Mouse (Mus musculus) G1E-ER4 (cell line): ENCODE results near the gene Nell1. TPM values are rescaled to one million over a fixed set of nuclear protein-coding genes. Genes with fewer than 3 reads are reported as not detected.

Source experiments
- GATA1 ChIP-seq: IDR thresholded peaks from one replicate; pipeline ENCODE4 v1.8.0; 2012; ENCODE audit warnings: low read length, inconsistent platforms
- polyA plus RNA-seq: library from polyadenylated mRNA; stranded (reverse); fragments of >175 nt; gene quantifications from 2 replicates; pipeline ENCODE4 v1.2.3, GENCODE M21; 2012

Nell1 gene
- not detected in 2 replicates for polyA plus RNA-seq

DNA sequence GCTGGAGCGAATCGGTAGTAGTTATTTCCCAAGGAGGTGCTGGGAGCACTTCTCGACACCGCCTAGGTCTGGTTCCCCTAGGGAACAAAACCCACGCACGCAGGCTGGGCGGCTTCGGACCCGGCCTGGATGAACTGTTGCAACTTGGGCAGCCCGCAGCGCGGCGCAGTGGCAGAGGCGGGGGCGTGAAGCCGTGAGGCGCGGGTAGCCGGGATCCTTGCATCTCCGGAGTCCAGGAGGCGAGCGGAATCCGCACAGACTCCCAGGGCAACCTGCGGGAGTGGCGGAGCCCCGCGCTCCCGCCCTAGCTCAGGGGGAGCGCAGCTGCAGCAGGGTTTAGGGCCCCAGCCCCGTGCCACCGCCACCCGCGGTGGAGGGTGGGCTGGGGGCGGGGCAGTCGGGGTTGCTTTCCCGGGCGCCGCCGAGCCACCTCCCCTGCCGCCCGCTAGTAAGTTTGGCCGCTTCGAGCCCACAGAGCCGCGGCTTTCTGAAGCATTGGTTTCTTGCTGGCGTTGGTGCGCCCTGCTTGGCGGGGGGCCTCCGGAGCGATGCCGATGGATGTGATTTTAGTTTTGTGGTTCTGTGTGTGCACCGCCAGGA lies at the start of gene Nell1:
Gene Nell1 (plus strand): TSS at position 24 of the 600 bp plus-strand sequence.
- no peak for TF ChIP-seq GATA1

DNA sequence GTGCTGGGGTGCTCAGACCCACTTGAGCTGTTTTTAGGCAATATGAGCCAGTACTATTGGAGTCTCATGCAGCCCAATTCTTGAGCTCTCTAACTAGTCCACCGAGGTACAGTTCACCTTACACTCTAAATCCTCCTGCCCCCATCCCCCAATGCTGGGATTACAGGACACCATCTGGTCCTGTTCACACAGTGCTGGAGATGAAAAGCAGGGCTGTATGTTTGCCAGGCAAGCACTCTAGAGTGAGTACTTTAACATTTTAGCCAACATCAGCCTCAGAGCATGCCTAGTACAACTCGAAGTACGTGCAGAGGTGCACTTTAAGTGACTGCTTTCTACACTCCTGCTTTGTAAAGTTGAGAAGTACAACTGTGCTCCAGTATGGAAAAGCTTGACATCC lies 46.1 kb upstream of the Nell1 start:
- no peak for TF ChIP-seq GATA1

DNA sequence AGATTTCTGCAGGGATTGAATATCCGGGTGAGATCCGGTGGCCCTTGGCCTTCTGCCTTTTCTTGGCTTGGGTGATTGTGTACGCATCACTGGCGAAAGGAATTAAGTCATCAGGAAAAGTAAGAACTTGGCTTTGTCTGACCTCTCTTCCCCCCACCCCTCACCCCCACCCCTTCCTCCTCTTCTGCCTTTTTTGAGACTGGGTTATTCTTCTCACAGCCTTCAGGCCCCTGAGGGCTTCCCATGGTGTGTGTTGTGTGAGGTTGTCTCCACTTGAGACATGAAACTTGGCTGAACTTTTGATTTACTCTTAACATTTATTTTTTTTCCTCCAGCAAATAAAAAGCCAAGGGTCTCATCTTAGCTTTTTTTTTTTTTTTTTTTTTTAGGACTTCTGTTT lies 44.7 kb upstream of the Nell1 start:
- TF ChIP-seq GATA1 = no peak

DNA sequence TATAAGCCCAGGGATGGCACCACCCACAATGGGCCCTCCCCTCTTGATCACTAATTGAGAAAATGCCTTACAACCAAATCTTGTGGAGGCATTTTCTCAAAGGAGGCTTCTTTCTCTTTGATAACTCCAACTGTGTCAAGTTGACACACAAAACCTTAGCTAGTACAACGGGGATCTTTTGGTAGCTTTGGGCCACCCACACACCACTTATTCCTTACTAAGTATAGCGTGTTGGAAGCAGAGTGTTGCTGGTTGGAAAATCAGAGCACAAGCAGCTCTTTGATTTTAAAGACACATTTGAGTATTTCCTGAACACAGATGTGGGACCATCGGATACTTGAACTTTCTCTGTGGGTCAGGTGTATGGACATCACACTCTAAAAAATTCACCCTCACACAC lies 37.8 kb upstream of the Nell1 start:
- no peak for TF ChIP-seq GATA1

DNA sequence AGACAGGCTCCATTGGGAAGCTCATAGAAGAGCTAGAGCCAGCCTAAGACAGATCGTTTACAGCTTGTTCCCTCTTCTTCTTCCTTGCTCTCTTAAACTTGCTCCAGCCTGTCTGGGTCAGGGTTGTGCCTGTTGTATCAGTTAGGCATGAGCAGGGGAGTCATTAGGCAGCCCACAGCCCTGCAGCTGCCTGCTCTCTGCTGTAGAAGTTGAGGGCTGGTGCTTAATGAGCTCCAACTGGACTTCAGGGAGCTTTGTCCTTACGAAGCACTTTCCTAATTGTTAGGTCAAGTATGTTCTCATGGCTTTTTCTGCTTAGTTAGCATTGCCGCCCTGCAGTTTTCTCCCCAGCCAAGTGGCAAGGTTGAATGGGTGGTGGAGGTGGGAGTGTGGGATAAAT lies 32.6 kb upstream of the Nell1 start:
- TF ChIP-seq GATA1 = no peak

DNA sequence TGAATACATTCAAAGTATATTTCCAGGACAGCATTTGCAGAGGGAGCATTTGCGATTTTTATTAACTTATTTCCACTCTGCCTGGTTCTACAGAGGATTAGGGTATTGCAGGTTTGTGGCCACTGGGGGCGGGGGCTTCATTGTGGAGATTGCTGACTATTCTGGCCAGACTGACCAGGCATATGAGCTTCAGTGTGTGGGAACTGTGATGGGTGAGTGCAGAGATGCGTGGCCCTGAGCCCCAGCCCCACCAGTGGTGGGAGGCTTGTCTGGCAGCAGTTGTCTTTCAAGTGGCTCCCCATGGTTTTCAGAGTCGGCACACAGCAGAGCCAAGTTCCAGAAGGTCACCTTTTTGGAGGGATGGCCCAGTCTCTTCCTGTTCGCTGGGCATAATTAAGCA lies 32.2 kb upstream of the Nell1 start:
- TF ChIP-seq GATA1 = no peak

DNA sequence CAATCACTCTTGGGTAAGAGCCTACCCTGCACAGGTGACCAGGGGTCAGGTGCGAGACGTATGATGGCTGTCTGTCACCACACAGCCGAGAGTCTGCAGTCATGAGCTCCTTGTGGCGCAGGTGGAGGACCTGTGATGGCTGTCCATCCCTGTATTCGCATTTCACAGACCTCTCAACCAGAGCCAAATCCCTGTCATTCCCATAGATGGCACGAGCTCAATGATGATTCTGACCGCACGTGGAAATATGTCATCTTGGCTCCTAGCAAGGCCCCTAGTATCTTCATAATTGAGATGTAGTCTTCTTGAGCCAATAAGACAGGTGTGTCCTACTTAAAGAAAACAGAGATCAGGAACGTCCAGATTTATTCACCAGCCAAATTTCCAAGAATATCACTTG lies 28.0 kb upstream of the Nell1 start:
- TF ChIP-seq GATA1 = no peak

DNA sequence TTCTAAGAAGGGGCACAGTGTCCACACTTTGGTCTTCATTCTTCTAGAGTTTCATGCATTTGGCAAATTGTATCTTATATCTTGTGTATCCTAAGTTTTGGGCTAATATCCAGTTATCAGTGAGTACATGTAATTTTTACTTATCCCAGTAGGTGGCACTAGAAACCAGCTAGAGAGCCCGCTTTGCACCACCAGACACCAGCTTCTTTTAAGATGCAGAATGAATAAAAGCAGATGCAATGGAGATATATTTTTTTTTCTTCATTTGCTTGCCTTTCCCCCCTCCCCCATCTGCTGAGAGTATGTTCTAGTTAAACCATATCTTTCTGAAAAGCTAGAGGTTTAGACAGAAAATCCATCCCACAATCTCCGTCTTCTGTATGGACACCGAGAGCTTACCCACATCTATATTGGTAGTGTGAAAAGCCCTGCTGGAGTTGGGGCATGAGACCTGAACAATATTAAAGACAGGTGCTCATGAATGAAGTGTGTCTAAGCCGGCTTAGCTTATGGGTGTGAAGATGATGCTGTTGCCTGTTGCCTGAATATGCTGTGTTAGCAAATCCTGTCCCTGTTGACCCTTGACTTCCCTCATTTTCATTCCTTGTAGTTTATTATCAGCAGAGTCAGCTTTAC lies 21.0 kb upstream of the Nell1 start:
- TF ChIP-seq GATA1 = no peak

DNA sequence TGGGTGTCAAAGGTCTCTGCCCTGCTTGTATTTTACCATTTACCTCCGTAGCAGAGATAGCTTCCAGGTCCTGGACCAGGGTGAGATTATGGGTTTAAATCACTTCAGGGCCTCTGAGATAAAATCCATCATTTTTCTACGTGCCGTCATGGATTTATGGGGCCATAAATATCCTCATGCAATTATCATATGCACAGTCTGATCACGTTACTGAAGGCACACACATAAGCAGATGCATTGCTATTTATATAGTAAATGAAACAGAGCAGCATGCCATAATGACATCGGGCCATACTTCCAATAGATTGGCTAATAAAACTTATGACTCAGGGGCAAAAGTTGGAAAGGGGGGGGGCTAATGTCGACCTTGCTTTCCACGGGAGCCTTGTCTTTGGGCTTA lies 19.8 kb upstream of the Nell1 start:
- TF ChIP-seq GATA1 = no peak

DNA sequence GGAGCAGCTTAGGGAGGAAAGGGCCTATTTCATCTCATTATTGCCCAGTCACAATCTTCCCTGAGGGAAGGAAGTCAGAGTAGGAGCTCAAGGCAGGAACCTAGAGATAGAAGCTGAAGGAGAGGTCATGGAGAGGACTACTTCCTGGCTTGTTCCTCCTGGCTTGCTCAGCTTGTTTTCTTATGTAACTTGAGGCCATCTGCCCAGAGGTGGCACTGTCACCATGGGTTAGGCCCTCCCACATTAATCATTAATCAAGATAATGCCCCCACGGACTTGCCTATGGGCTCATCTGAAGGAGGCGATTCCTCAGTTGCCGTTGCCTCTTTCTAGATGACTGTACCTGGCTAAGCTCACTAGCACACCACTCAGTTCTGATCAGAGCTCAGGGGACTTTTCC lies 17.5 kb upstream of the Nell1 start:
- no peak for TF ChIP-seq GATA1

DNA sequence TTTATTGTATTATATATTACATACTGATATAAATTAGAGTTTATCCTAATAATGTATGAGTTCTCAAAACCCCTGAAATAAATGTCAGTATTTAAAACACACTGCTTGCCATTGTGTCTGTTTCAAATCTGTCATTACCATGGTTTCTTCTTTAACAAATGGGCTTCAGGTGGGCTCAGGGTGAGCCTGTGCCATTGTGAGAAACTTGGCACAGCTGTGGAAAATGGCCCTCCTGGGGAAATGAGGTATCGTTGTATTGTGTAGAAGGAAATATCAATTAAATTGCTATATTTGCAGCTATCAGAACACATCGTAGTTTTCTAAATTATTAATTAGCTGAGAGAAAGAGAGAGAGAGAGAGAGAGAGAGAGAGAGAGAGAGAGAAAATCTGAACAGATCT lies 10.9 kb upstream of the Nell1 start:
- no peak for TF ChIP-seq GATA1

DNA sequence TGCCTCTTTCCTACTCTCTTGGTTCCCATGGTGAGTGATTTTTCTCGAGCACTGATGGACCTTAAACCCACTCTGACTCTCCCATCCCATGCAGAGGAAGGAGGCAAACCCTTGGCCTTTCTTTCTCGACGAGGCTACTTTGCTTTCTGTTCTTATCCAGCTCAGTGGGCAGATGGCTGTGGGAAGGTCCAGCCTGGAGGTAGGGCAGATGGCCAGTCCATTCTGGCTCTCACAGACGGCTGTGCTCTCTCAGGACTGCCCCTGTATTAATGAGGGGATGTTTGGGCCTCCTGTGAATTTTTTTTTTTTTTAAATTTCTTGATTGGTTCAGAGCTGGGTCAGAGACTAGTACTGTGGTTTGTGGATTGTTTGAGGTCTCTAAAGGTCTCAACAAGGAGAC lies 5.1 kb upstream of the Nell1 start:
- no peak for TF ChIP-seq GATA1

DNA sequence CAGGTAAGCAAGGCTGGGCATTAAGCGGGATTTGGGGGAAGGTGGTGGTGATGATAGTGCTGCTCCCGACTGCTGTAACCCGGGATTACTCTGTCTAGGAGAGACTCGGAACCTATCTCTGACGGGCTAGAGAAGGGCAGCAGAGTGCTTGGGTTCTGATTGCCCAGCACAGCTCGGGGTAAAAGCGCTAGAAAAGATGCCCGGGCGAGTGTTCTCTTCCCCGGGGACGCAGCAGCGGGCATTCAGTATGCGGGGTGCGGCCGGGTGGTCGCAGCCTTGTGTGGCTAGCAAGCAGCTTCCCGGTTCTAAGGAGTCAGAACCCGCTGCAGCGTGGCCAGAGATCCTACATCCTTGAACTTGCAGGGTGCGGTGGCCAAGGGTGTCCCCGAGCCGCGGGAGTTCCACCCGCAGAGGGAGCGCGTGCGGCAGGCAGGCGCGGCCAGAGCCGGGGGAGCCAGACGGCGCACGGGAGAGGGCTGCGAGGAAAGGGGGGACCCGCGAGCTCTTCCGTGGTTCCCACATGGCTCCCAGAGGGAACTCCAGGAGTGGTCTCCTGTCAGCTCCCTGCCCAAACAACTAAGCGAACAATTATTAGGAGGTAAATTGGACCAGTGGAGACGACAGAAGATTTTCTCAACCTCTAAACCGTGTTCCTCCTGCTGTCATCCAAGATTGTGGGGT lies 917 bp downstream of the Nell1 start:
- no peak for TF ChIP-seq GATA1

DNA sequence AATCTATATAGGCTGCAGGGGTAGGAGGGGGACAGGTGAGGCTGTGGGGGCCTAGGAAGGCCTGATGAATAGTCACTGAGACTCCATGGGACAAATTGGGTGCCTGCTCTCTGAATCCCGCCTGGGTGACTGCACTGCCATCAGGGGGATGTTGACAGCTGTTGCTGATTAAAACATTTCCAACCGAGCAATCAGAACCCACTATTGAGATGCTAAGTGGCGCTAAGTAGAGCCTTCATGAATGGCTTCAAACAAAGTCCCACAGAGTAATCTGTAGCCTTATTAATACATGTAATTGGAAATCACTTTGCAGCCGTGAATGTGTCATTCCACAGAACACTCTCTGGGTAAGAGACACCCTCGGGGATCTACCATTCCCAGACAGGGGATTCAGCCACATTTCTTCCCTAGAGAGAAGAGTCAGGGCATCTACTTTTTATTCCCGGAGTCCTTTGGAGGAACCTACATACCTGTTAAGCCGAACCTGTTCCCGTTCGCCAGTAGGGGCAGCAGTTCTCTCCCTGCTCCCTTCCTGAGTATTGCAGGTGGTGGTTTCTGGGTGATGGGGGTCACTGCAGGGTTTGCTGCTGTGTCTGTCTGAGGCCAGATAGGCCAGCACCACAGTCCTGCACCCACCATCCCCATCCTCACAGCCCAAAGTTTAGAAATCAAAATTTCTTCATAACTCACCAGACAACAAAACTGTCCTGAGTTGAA lies 7.0 kb downstream of the Nell1 start:
- TF ChIP-seq GATA1 = no peak

DNA sequence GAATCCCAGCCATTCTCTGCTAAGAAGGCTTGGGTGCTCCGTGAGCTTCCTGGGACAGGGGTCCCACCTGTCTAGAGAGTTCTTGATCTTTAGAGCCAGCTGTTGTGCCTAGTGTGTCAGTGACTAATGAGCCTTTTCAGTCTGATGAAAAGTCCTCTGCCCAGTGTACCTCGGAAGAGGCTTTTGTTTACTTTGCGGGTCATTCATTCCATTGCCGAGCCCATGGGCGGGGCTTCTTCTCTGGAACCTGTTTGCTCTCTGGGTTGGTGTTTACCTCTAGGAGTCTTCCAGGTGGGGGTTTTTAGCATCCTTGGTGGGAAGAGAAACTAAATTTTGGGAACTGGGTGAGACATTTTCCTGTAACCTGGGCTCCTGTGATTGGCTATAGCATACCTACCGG lies 10.0 kb downstream of the Nell1 start:
- no peak for TF ChIP-seq GATA1

DNA sequence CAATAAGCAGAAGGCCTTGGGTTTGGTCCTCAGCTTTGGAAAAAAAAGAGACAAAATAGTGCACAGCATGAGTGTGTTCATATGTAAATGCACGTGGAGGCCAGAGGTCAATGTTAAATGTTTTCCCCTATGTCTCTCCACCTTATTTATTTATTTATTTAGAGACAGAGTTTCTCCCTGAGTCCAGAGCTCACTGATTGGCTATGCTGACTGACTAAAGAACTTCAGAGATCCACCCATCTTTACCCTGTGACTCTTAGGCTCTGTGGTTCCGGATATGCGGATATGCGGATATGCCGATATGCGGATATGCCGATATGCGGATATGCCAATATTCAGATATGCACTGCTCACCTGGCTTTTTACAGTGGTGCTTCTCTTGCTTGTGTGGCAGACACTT lies 11.3 kb downstream of the Nell1 start:
- no peak for TF ChIP-seq GATA1

DNA sequence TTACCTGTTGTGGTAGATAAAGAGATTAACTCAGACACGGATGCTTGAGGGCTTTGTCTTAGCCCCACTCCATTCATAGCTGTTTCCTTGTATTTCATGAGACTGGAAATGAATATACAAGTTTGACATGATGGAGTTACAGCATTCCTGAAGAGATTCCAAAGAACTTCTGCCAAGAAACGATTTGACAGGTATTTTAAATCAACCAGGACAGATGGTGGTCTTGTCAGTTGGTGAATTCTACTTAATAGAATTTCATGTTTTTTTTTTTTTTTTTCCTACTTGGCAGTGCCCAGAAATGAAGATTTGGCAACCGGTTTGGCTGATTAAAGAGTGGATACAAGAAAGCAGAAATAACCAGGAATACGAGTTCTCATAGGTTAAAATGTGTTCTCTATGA lies 24.7 kb downstream of the Nell1 start:
- TF ChIP-seq GATA1 = no peak

DNA sequence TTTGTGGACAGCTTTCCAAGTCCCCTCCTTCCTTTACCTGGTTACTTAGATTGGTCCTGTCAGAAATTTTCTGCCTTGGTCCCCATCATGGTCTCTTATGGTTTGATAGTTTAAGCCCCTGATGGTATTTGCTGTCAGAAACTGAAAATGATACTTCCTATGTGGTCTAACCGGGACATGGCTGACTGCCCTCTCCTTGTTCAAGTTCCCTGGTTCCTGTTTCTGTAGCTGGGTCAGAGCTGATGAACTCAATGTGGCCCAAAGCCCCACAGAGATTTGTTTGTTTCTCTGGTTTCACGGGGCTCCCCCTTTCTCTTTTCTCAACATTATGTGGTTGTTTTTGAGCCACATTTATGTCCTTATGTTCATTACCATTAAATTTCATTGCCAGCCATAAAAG lies 30.6 kb downstream of the Nell1 start:
- TF ChIP-seq GATA1 = no peak
